Mouse (Mus musculus) ES-Bruce4 (cell line): Measurements from ENCODE around the gene Ttl.

Experiments
- CTCF ChIP-seq: IDR thresholded peaks from one replicate; pipeline ENCODE4 v1.8.1; 2011; ENCODE audit warnings: low read depth, low read length
- EP300 ChIP-seq: IDR thresholded peaks from 2 replicates; pipeline ENCODE4 v1.6.1; 2011; ENCODE audit warnings: low read depth, low read length; ENCODE audit not compliant: insufficient read depth
- POLR2A ChIP-seq: IDR thresholded peaks from one replicate; pipeline ENCODE4 v1.8.1; 2011; ENCODE audit warnings: low read length; ENCODE audit not compliant: insufficient read depth

- TF ChIP-seq POLR2A: no peak
- no peak for TF ChIP-seq CTCF
- TF ChIP-seq EP300: no peak
These were observed 56.2 kb downstream of the Ttl start for GRCm38 (mm10) chr2:129121986-129122385.
